Mouse (Mus musculus): ENCODE results near the gene Nek5. TPM values are rescaled to one million over a fixed set of nuclear protein-coding genes. Genes with fewer than 3 reads are reported as not detected.

Gene Nek5
- total and polyA plus RNA-seq, 3 experiments = 0.16 TPM; not detected in 2

DNA sequence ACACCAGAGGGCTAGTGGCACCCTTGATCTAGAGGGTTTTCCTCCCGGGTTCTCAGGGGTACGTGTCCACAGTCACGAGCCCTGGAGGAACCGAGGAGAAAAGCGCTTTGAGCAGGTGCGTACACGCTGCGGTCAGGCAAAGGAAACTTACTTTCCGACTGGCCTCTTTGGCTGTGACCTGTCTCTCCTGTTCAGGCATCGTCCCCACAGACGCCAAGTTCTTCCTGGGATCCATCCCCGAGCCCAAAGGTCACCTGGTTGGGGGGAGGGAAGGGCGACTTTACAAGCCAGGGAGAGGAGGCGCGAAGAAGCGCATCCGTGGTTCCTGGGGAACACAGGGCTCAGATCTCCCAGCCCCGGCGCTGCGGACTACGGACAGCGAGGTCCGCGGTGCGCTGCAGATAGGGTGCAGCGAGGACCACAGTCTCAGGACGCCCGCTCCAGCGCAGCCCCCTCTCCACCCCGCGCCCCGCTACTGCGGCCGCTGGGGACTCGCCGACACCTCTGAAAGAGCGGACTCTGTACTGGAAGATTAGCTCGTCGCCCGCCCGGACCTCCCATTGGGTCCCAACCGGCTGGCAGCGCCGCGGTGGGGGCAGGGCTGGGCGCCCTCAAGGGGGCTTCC is 64.9 kb downstream of the Nek5 start, which contains the start of gene Atp7b:
Gene Atp7b, minus strand, starts transcription at position 485 of the 625 bp plus-strand sequence.
- Histone ChIP-seq H3K36me3 (replicated peaks) (peaks cover 44% of the 10 kb centered on the region), H3K4me1 (ENCODE audit: insufficient read depth, low read depth, low read length) (peaks cover 61% of the 10 kb centered on the region), H3K4me3 (ENCODE audit: low read depth, low read length) (peak within 1 kb of the TSS; percentile 93), H3K9me3 (replicated peaks) (0 out of 2 replicates have a peak, but pooled peaks cover 1% of the 10 kb centered on the region), H3K27me3 (ENCODE audit: insufficient read depth, low read length) (no peaks in the 10 kb centered on the region)
- TF ChIP-seq GATA1 (IDR thresholded peaks at IDR 0.05; ENCODE audit: borderline replicate concordance, low read length) (no peak), POLR2AphosphoS5 (IDR thresholded peaks at IDR 0.05; ENCODE audit: insufficient replicate concordance, low read depth, low read length) (no peak), CTCF (IDR thresholded peaks at IDR 0.05; ENCODE audit: low read depth, low read length) (no peak), TAL1 (conservative IDR thresholded peaks at IDR 0.05; ENCODE audit: low read depth, low read length) (no peak), GATA2 (IDR thresholded peaks at IDR 0.05; ENCODE audit: borderline replicate concordance, low read depth, low read length) (no peak)
- ATAC-seq (ENCODE audit: extremely low read depth, insufficient number of reproducible peaks, low FRiP score, poor library complexity, severe bottlenecking) (no peak), DNase-seq (ENCODE audit: low spot score) (no peak)

DNA sequence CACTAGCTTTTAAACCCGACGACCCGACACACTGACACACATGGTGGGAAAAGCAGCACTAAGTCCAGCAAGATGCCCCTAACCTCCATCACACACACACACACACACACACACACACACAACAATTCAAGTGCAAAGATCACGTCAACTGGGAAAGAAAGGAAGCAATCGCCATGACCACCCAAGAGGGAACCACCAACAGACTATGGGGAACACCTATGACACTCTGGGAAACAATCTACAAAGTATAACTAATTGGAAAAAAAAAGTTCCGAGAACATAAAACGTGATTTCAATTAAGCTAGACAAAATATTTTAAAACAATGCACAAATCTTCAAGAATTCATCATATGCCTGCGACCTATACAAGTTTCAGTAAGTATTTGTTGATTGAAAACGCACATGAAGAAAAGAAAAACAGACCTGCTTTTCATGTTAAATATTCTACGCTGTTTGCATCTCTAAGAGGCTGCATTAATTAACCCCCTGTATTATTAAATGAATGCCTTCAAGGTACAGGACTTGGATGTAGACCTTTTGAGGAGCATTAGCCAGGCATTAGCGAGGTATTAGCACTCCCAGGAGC is 65.6 kb downstream of the Nek5 start:
- H3K4me3 ChIP-seq (ENCODE audit: low read depth, low read length) = peak overlapping the region; percentile 93
- H3K9me3 ChIP-seq (replicated peaks) = 0 out of 2 replicates have a peak, but pooled peaks cover 2% of the 10 kb centered on the region

DNA sequence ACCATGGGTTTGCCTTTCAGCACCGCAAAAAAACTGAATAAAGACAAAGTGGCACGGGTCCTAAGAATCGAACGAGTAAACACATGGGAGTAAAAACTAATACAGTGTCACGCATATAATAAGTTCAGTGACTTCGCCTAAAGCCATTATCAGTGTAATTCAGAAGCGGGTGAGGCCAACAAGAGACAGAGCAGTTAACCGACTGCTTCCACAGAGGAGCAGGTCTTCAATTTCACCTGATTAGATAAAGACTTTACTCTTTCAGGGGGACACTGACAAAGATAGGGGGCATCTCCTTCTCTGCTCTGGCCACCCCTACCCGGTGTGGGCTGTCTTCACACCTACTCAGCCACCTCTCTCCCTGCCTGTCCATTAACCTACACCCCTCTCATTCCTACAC is 66.5 kb downstream of the Nek5 start:
- Histone ChIP-seq H3K4me3 (ENCODE audit: low read depth, low read length) (peak overlapping the region; percentile 93), H3K27me3 (ENCODE audit: insufficient read depth, low read length) (no peaks in the 10 kb centered on the region), H3K36me3 (replicated peaks) (peaks cover 40% of the 10 kb centered on the region), H3K9me3 (replicated peaks) (0 out of 2 replicates have a peak, but pooled peaks cover 2% of the 10 kb centered on the region), H3K4me1 (ENCODE audit: insufficient read depth, low read depth, low read length) (peaks cover 73% of the 10 kb centered on the region)
- ATAC-seq (ENCODE audit: extremely low read depth, insufficient number of reproducible peaks, low FRiP score, poor library complexity, severe bottlenecking) = no peak
- no peak for DNase-seq (ENCODE audit: low spot score)
- TF ChIP-seq POLR2AphosphoS5 (IDR thresholded peaks at IDR 0.05; ENCODE audit: insufficient replicate concordance, low read depth, low read length) = no peak
- no peak for TF ChIP-seq CTCF (IDR thresholded peaks at IDR 0.05; ENCODE audit: low read depth, low read length)
- TF ChIP-seq TAL1 (conservative IDR thresholded peaks at IDR 0.05; ENCODE audit: low read depth, low read length) = no peak
- TF ChIP-seq GATA2 (IDR thresholded peaks at IDR 0.05; ENCODE audit: borderline replicate concordance, low read depth, low read length) = no peak
- TF ChIP-seq GATA1 (IDR thresholded peaks at IDR 0.05; ENCODE audit: borderline replicate concordance, low read length) = no peak

More for the DNA sequence above, 65.6 kb downstream of the Nek5 start:
- no peak for ATAC-seq (ENCODE audit: extremely low read depth, insufficient number of reproducible peaks, low FRiP score, poor library complexity, severe bottlenecking)
- no peaks in the 10 kb centered on the region for H3K27me3 ChIP-seq (ENCODE audit: insufficient read depth, low read length)
- no peak for TF ChIP-seq GATA2 (IDR thresholded peaks at IDR 0.05; ENCODE audit: borderline replicate concordance, low read depth, low read length)
- TF ChIP-seq CTCF (IDR thresholded peaks at IDR 0.05; ENCODE audit: low read depth, low read length) = no peak
- no peak for TF ChIP-seq GATA1 (IDR thresholded peaks at IDR 0.05; ENCODE audit: borderline replicate concordance, low read length)
- no peak for TF ChIP-seq POLR2AphosphoS5 (IDR thresholded peaks at IDR 0.05; ENCODE audit: insufficient replicate concordance, low read depth, low read length)
- H3K36me3 ChIP-seq (replicated peaks) = peaks cover 39% of the 10 kb centered on the region
- H3K4me1 ChIP-seq (ENCODE audit: insufficient read depth, low read depth, low read length) = peaks cover 68% of the 10 kb centered on the region
- no peak for DNase-seq (ENCODE audit: low spot score)

DNA sequence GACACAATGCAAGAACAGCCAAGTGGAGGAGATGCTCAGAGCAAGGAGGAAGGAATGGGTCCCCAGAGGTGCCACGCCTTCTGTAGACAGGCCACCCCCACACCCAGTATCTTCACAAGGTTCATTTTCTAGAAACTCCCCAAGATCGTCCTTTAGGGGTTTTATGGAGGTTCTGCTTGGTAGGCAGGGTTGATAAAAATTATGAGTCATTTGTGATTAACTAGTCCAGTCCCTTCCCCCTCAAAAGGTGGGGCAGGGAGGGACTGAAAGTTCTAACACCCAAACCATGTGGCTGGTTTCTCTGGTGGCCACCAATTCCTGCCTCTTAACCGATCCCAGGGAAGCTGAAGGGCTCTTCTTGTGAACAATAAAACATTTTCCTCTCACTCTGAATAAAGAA is 68.0 kb downstream of the Nek5 start:
- Histone ChIP-seq H3K36me3 (replicated peaks) (peaks cover 38% of the 10 kb centered on the region), H3K27me3 (ENCODE audit: insufficient read depth, low read length) (no peaks in the 10 kb centered on the region), H3K4me1 (ENCODE audit: insufficient read depth, low read depth, low read length) (peaks cover 61% of the 10 kb centered on the region), H3K4me3 (ENCODE audit: low read depth, low read length) (peak overlapping the region; percentile 46; the same call in 1 of the 2 replicates), H3K9me3 (replicated peaks) (0 out of 2 replicates have a peak, but pooled peaks cover 2% of the 10 kb centered on the region)
- ATAC-seq (ENCODE audit: extremely low read depth, insufficient number of reproducible peaks, low FRiP score, poor library complexity, severe bottlenecking) = no peak
- TF ChIP-seq CTCF (IDR thresholded peaks at IDR 0.05; ENCODE audit: low read depth, low read length) = no peak
- no peak for DNase-seq (ENCODE audit: low spot score)

DNA sequence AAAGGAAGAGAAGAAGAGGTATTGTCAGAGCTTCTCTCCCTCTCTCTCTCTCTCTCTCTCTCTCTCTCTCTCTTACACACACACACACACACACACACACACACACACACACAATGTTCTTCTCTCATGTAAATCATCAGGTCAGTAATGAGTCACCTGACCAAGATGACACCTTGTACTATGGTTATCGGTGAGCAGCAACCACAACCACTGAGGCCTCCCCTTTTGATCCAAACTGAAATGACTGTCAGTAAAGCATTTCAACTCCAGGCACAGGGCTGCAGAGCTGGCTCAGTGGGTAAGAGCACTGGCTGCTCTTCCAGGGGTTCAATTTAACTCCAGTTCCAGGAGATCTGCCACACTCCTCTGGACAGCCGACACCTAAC is 69.4 kb downstream of the Nek5 start:
- Histone ChIP-seq H3K4me3 (ENCODE audit: low read depth, low read length) (no peak overlapping the region; the same call in 1 of the 2 replicates), H3K4me1 (ENCODE audit: insufficient read depth, low read depth, low read length) (peaks cover 59% of the 10 kb centered on the region), H3K27me3 (ENCODE audit: insufficient read depth, low read length) (no peaks in the 10 kb centered on the region), H3K36me3 (replicated peaks) (peaks cover 45% of the 10 kb centered on the region), H3K9me3 (replicated peaks) (0 out of 2 replicates have a peak, but pooled peaks cover 2% of the 10 kb centered on the region)
- no peak for TF ChIP-seq GATA2 (IDR thresholded peaks at IDR 0.05; ENCODE audit: borderline replicate concordance, low read depth, low read length)
- TF ChIP-seq POLR2AphosphoS5 (IDR thresholded peaks at IDR 0.05; ENCODE audit: insufficient replicate concordance, low read depth, low read length) = no peak
- TF ChIP-seq GATA1 (IDR thresholded peaks at IDR 0.05; ENCODE audit: borderline replicate concordance, low read length) = no peak
- no peak for TF ChIP-seq TAL1 (conservative IDR thresholded peaks at IDR 0.05; ENCODE audit: low read depth, low read length)
- no peak for TF ChIP-seq CTCF (IDR thresholded peaks at IDR 0.05; ENCODE audit: low read depth, low read length)
- ATAC-seq (ENCODE audit: extremely low read depth, insufficient number of reproducible peaks, low FRiP score, poor library complexity, severe bottlenecking) (no peak), DNase-seq (ENCODE audit: low spot score) (no peak)

DNA sequence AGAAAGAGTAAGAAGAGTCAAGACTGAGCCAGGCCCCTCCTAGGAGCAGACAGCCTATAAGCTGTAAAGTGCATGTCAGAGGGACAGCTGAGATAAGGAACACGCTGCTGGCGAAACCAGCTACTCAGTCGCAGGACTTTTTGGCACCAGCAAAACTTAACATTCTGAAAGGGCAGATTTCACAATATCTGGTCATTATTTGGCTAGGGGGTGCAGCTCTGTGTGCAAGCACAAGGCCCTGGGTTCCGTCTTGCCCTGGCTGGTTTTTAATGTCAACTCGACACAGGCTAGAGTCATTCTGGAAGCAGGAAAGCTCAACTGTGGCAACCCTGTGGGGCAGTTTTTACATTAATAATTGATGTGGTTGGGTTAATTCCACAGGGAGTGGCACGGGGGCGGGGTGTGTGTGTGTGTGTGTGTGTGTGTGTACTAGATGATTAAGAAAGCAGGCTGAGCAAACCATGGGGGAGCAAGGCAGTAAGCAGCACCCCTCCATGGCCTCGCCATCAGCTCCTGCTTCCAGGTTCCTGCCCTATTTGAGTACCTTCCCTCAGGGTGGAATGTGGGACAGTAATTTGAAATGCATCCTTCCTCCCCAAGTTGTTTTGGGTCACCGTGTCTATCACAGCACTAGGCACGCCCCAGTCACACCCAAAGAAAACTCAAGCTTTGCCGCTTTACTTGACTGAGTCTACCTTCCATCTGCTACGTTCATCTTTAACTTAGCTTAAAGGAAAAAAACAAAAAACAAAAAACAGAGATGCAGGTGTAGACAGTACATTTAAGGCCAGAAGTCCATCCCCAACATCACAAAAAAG is 70.0 kb downstream of the Nek5 start:
- Histone ChIP-seq H3K4me1 (ENCODE audit: insufficient read depth, low read depth, low read length) (peaks cover 57% of the 10 kb centered on the region), H3K27me3 (ENCODE audit: insufficient read depth, low read length) (no peaks in the 10 kb centered on the region), H3K9me3 (replicated peaks) (0 out of 2 replicates have a peak, but pooled peaks cover 2% of the 10 kb centered on the region), H3K4me3 (ENCODE audit: low read depth, low read length) (peak overlapping the region; percentile 59; the same call in 1 of the 2 replicates), H3K36me3 (replicated peaks) (peaks cover 51% of the 10 kb centered on the region)
- ATAC-seq (ENCODE audit: extremely low read depth, insufficient number of reproducible peaks, low FRiP score, poor library complexity, severe bottlenecking) (peak; percentile 78), DNase-seq (ENCODE audit: low spot score) (peak; percentile 40)
- TF ChIP-seq GATA1 (IDR thresholded peaks at IDR 0.05; ENCODE audit: borderline replicate concordance, low read length) = no peak
- TF ChIP-seq GATA2 (IDR thresholded peaks at IDR 0.05; ENCODE audit: borderline replicate concordance, low read depth, low read length) = no peak
- no peak for TF ChIP-seq TAL1 (conservative IDR thresholded peaks at IDR 0.05; ENCODE audit: low read depth, low read length)
- TF ChIP-seq POLR2AphosphoS5 (IDR thresholded peaks at IDR 0.05; ENCODE audit: insufficient replicate concordance, low read depth, low read length) = no peak
